Mouse (Mus musculus) liver, embryonic 16.5 days (tissue): ENCODE data around the gene Gm20481. TPM values are rescaled to one million over a fixed set of nuclear protein-coding genes. Genes with fewer than 3 reads are reported as not detected.
"Not testable (repeated sequence)": the region's sequence is repeated elsewhere in the genome, so short reads cannot be mapped to it uniquely, and the experiment has no call there.

Experiments used
- ATAC-seq: fragments of 200-750 bp; cut with Nextera tagmentation; 2 replicates; pipeline ENCODE4 v1.8.0; 2017; ENCODE audit warnings: low read depth, mild to moderate bottlenecking, moderate number of reproducible peaks, moderate library complexity
- H3K27ac ChIP-seq: fragments of 300-500 bp; sonication (generic); 2 replicates; pipeline ENCODE4 v1.5.1; 2014; ENCODE audit warnings: mild to moderate bottlenecking, low read length
- H3K27me3 ChIP-seq: fragments of 300-500 bp; sonication (generic); 2 replicates; pipeline ENCODE4 v1.6.1; 2014; ENCODE audit warnings: low read depth, low read length, mixed read lengths; ENCODE audit not compliant: control insufficient read depth, insufficient read depth
- H3K36me3 ChIP-seq: fragments of 300-500 bp; sonication (generic); 2 replicates; pipeline ENCODE4 v1.6.1; 2014; ENCODE audit warnings: mild to moderate bottlenecking; ENCODE audit not compliant: control insufficient read depth, insufficient read depth
- H3K4me1 ChIP-seq: fragments of 300-500 bp; sonication (generic); 2 replicates; pipeline ENCODE4 v1.6.1; 2014; ENCODE audit warnings: low read depth, low read length, mixed read lengths; ENCODE audit not compliant: control insufficient read depth
- H3K4me2 ChIP-seq: fragments of 300-500 bp; sonication (generic); 2 replicates; pipeline ENCODE4 v1.6.1; 2014; ENCODE audit warnings: low read depth, low read length, mixed read lengths
- H3K4me3 ChIP-seq: fragments of 300-500 bp; sonication (generic); 2 replicates; pipeline ENCODE4 v1.5.1; 2014; ENCODE audit warnings: low read depth, mild to moderate bottlenecking, low read length
- H3K9ac ChIP-seq: fragments of 300-500 bp; sonication (generic); 2 replicates; pipeline ENCODE4 v1.6.1; 2014; ENCODE audit warnings: low read depth, low read length
- H3K9me3 ChIP-seq: fragments of 300-500 bp; sonication (generic); replicated peaks from 2 replicates; pipeline ENCODE4 v1.6.1; 2016; ENCODE audit warnings: low read length; ENCODE audit not compliant: control insufficient read depth
- WGBS: fragments of 180-500 bp; shearing (Covaris S2); extraction: QIAGEN DNeasy Blood & Tissue Kit; methylation state at CpG from one replicate; pipeline ENCODE4 v1.1.7; 2014; ENCODE audit not compliant: insufficient replicate concordance; 5-methylcytosine and 5-hydroxymethylcytosine counted together
- polyA plus RNA-seq: library from polyadenylated mRNA; unstranded; fragments of >200 nt; fragmentation: Nextera tagmentation; extraction: Ambion mirVana; gene quantifications from 2 replicates; pipeline ENCODE4 v1.2.1, GENCODE M21; 2015

Gene Gm20481
- polyA plus RNA-seq, 1 experiment from 2014 or later: not detected

- no peak overlapping the region for H3K9ac ChIP-seq
- H3K36me3 ChIP-seq: no peaks in the 10 kb centered on the region
- no peaks in the 10 kb centered on the region for H3K27me3 ChIP-seq
- H3K9me3 ChIP-seq: no peaks in the 10 kb centered on the region
- WGBS: 40% methylated on average over 8 of the region's 8 CpGs
- no peak overlapping the region for H3K4me3 ChIP-seq
- H3K4me2 ChIP-seq: no peak overlapping the region; the same call in 1 of the 2 replicates
- no peak for ATAC-seq
- H3K4me1 ChIP-seq: peaks cover 13% of the 10 kb centered on the region
- H3K27ac ChIP-seq: peak overlapping the region; percentile 21; the same call in 1 of the 2 replicates
Measured at GRCm38 (mm10) chr17:34934830-34935229, 34.9 kb upstream of the Gm20481 start.

GRCm38 (mm10) chr17:34937960-34938505 lies 31.7 kb upstream of the Gm20481 start:
- no peak overlapping the region for H3K9ac ChIP-seq
- H3K9me3 ChIP-seq: no peaks in the 10 kb centered on the region
- no peak overlapping the region for H3K4me2 ChIP-seq
- 57% methylated on average over 6 of the region's 6 CpGs for WGBS
- H3K27ac ChIP-seq: no peak overlapping the region
- H3K36me3 ChIP-seq: no peaks in the 10 kb centered on the region
- peak; percentile 31; the same call in 1 of the 2 replicates for ATAC-seq
- peaks cover 6% of the 10 kb centered on the region for H3K4me1 ChIP-seq
- H3K4me3 ChIP-seq: no peak overlapping the region
- no peaks in the 10 kb centered on the region for H3K27me3 ChIP-seq

- no peak for ATAC-seq
Measured at GRCm38 (mm10) chr17:34941344-34942041, 28.2 kb upstream of the Gm20481 start.

GRCm38 (mm10) chr17:34943128-34943815 lies 26.4 kb upstream of the Gm20481 start:
- Histone ChIP-seq H3K4me3 (no peak overlapping the region), H3K4me2 (no peak overlapping the region), H3K36me3 (no peaks in the 10 kb centered on the region), H3K9ac (no peak overlapping the region), H3K4me1 (peaks cover 6% of the 10 kb centered on the region), H3K27me3 (no peaks in the 10 kb centered on the region), H3K27ac (no peak overlapping the region), H3K9me3 (no peaks in the 10 kb centered on the region)
- WGBS: 77% methylated on average over 4 of the region's 4 CpGs
- ATAC-seq: no peak

More at GRCm38 (mm10) chr17:34941344-34942041, 28.2 kb upstream of the Gm20481 start:
- WGBS: 13% methylated on average over 15 of the region's 15 CpGs
- Histone ChIP-seq H3K27me3 (no peaks in the 10 kb centered on the region), H3K9ac (peak overlapping the region; percentile 52), H3K4me1 (peaks cover 6% of the 10 kb centered on the region), H3K36me3 (no peaks in the 10 kb centered on the region), H3K4me3 (peak overlapping the region; percentile 42), H3K9me3 (no peaks in the 10 kb centered on the region), H3K27ac (0 out of 2 replicates have a peak overlapping the region, but pooled peaks have one; percentile 33), H3K4me2 (peak overlapping the region; percentile 56)

- Histone ChIP-seq H3K27ac (no peak overlapping the region), H3K4me3 (no peak overlapping the region), H3K9me3 (no peaks in the 10 kb centered on the region), H3K4me2 (no peak overlapping the region), H3K27me3 (no peaks in the 10 kb centered on the region), H3K36me3 (no peaks in the 10 kb centered on the region), H3K4me1 (peaks cover 8% of the 10 kb centered on the region), H3K9ac (no peak overlapping the region)
- ATAC-seq: no peak
Measured at GRCm38 (mm10) chr17:34944362-34944761, 25.4 kb upstream of the Gm20481 start.

GRCm38 (mm10) chr17:34946486-34947140 lies 23.1 kb upstream of the Gm20481 start:
- H3K27me3 ChIP-seq: no peaks in the 10 kb centered on the region
- 0 out of 2 replicates have a peak, but pooled peaks cover 3% of the 10 kb centered on the region for H3K36me3 ChIP-seq
- H3K9ac ChIP-seq: no peak overlapping the region
- H3K4me1 ChIP-seq: peaks cover 12% of the 10 kb centered on the region
- 66% methylated on average over 5 of the region's 5 CpGs for WGBS
- no peak overlapping the region for H3K4me2 ChIP-seq
- no peak overlapping the region for H3K27ac ChIP-seq
- no peaks in the 10 kb centered on the region for H3K9me3 ChIP-seq
- no peak for ATAC-seq
- H3K4me3 ChIP-seq: no peak overlapping the region

- Histone ChIP-seq H3K27ac (no peak overlapping the region), H3K27me3 (no peaks in the 10 kb centered on the region), H3K4me1 (peaks cover 14% of the 10 kb centered on the region), H3K4me2 (no peak overlapping the region), H3K4me3 (no peak overlapping the region), H3K9me3 (no peaks in the 10 kb centered on the region), H3K36me3 (0 out of 2 replicates have a peak, but pooled peaks cover 3% of the 10 kb centered on the region), H3K9ac (no peak overlapping the region)
- 24% methylated on average over 8 of the region's 8 CpGs for WGBS
- ATAC-seq: no peak
Measured at GRCm38 (mm10) chr17:34947606-34948005, 22.1 kb upstream of the Gm20481 start.

GRCm38 (mm10) chr17:34948721-34949552 lies 20.8 kb upstream of the Gm20481 start:
- not testable (repeated sequence) for H3K36me3 ChIP-seq, ATAC-seq, H3K4me2 ChIP-seq, H3K9me3 ChIP-seq, H3K9ac ChIP-seq, H3K27me3 ChIP-seq, H3K4me3 ChIP-seq
- peaks cover 14% of the 10 kb centered on the region for H3K4me1 ChIP-seq
- H3K27ac ChIP-seq: 0 out of 2 replicates have a peak overlapping the region, but pooled peaks have one; percentile 22
- 41% methylated on average over 9 of the region's 9 CpGs for WGBS
